Mouse (Mus musculus) embryonic facial prominence, embryonic 10.5 days (tissue): ENCODE data around the gene Smok2b. TPM values are rescaled to one million over a fixed set of nuclear protein-coding genes. Genes with fewer than 3 reads are reported as not detected.
"Not testable (repeated sequence)": the region's sequence is repeated elsewhere in the genome, so short reads cannot be mapped to it uniquely, and the experiment has no call there.

Source experiments
- DNase-seq: peaks from one replicate; pipeline ENCODE4 v3.0.0-alpha.2; 2017; ENCODE audit warnings: low spot score
- H3K27ac ChIP-seq: fragments of 300-500 bp; sonication (generic); replicated peaks from 2 replicates; pipeline ENCODE4 v1.5.1; 2016; ENCODE audit warnings: mild to moderate bottlenecking
- H3K27me3 ChIP-seq: fragments of 300-500 bp; sonication (generic); replicated peaks from 2 replicates; pipeline ENCODE4 v1.6.1; 2016; ENCODE audit warnings: low read depth, mild to moderate bottlenecking; ENCODE audit not compliant: poor library complexity, severe bottlenecking
- H3K36me3 ChIP-seq: fragments of 300-500 bp; sonication (generic); replicated peaks from 2 replicates; pipeline ENCODE4 v1.6.1; 2016; ENCODE audit warnings: mild to moderate bottlenecking, moderate library complexity
- H3K4me1 ChIP-seq: fragments of 300-500 bp; sonication (generic); 2 replicates; pipeline ENCODE4 v1.6.1; 2016
- H3K4me3 ChIP-seq: fragments of 300-500 bp; sonication (generic); 2 replicates; pipeline ENCODE4 v1.5.1; 2016; ENCODE audit warnings: mild to moderate bottlenecking, moderate library complexity
- H3K9me3 ChIP-seq: fragments of 300-500 bp; sonication (generic); 2 replicates; pipeline ENCODE4 v1.6.1; 2016; ENCODE audit warnings: mild to moderate bottlenecking
- whole genome bisulfite sequencing: fragments of 180-500 bp; shearing (Covaris S2); methylation state at CpG from one replicate; pipeline ENCODE4 v1.1.7; 2016; 5-methylcytosine and 5-hydroxymethylcytosine counted together
- polyA plus RNA-seq: library from polyadenylated mRNA; unstranded; fragments of >200 nt; fragmentation: Nextera tagmentation; extraction: Ambion mirVana; gene quantifications from 2 replicates; pipeline ENCODE4 v1.2.1, GENCODE M21; 2016

Gene Smok2b
- not detected in 2 replicates for polyA plus RNA-seq

DNA sequence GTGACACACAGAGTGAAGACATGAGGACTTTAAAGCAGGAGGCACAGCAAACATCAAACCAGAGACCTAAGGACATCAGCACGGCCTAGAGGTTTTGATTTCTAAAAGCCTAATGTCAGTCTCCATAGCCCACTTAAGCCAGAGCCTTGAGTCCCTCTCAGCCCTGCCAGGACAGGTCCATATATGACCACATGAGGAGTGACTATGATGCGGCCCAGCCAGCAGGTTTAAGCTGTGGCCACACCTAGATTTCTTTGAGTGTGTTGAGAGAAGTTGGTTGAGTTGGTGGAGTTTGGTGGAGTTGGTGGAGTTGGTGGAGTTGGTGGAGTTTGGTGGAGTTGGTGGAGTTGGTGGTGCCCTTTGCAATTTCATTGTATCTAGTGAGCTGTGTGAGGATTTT, at the start of gene Smok2b:
TSS of gene Smok2b (plus strand) at position 301 of the 400 bp plus-strand sequence.
- not testable (repeated sequence) for H3K4me1 ChIP-seq, H3K27ac ChIP-seq, H3K4me3 ChIP-seq, H3K27me3 ChIP-seq, DNase-seq, H3K36me3 ChIP-seq
- WGBS, result 82% methylated on average over 2 of the region's 2 CpGs
- peaks cover 98% of the 10 kb centered on the region for H3K9me3 ChIP-seq

DNA sequence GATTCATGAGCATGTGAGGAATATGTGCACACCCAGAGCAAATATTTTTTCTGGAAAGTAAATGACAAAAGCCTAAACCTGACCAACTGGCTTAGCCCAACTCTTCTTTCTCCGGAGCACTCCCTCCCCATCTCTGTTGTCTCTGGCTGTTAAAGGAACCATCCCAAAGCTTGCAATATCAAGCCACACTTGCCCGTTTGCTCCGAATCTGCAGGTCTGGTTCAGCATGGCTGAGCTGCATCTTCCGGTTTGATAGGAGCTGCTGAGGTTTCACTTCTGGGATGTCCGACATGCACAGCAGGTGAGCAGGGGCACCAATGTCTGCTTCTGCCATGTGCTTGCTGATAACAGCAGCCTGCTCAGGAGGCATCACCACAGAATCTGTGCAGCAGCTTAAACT, 49.6 kb upstream of the Smok2b start:
- H3K4me1 ChIP-seq, H3K36me3 ChIP-seq, H3K27me3 ChIP-seq, H3K4me3 ChIP-seq, H3K27ac ChIP-seq: not testable (repeated sequence)
- peak; percentile 6 for DNase-seq
- peaks cover 49% of the 10 kb centered on the region for H3K9me3 ChIP-seq
- 93% methylated on average over 5 of the region's 5 CpGs for WGBS

DNA sequence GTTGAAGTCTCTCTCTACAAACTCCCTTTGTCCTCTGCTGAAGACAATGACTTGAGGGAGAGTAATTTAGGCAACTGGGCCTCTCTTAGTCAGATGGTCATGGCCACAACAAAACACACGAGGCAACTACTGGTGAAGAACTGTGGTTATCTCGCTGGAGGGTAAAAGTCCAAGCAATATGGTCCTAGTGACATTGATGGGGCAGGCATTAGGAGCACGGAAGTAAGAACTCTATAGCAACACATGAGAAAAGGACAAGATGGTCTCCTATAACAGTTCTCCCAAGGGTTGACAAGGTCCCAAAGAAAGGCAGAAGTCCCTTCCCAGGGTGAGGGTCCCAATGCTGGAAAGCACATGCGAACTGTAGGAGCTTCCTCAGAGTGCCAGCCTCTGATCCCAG, 47.3 kb upstream of the Smok2b start:
- H3K4me1 ChIP-seq, H3K27ac ChIP-seq, H3K27me3 ChIP-seq, DNase-seq, H3K36me3 ChIP-seq, H3K4me3 ChIP-seq: not testable (repeated sequence)
- 75% methylated on average over 3 of the region's 4 CpGs for WGBS
- H3K9me3 ChIP-seq, result peaks cover 67% of the 10 kb centered on the region

DNA sequence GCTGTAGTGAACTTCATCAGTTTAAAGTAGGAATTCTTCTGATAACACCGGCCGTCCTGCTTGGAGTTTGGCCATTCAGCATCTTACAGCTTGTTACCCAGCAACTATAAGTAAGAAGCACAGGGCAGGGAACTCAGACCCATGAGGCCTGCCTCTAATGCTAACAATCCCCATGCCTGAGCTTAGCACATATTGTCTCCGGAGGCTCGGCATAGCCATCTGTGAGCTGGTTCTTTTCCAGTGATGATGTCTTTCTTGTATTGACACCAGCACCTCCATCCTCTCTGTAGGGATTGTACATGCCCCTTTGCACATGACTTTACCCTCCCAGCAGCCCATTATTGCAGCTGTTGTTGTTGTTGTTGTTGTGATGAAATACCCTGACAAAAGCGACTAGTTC, 45.5 kb upstream of the Smok2b start:
- not testable (repeated sequence) for H3K4me3 ChIP-seq, H3K4me1 ChIP-seq, DNase-seq, H3K36me3 ChIP-seq, H3K27ac ChIP-seq, H3K27me3 ChIP-seq
- 87% methylated on average over 5 of the region's 5 CpGs for WGBS
- peaks cover 70% of the 10 kb centered on the region for H3K9me3 ChIP-seq

DNA sequence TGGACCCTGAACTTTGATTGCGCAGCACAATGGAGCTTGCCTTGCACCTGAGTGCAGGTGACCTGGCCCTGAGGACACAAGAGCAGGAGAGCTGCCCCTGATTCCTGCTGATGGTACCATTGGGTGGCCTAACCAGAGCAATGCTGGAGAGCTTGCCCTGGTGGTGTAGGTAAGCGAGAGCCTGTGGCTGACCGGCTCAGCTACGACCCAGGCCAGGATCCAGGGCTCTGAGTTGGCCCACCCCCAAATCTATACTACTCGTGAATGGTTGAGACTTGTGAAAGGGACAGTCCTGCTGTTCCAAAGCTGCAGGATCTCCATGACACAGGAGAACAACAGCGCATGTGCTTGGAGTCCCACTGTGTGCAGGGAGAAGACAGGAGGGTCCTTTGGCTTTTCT, 43.5 kb upstream of the Smok2b start:
- DNase-seq, result peak; percentile 7
- not testable (repeated sequence) for H3K4me1 ChIP-seq, H3K36me3 ChIP-seq, H3K4me3 ChIP-seq, H3K27me3 ChIP-seq, H3K27ac ChIP-seq
- 88% methylated on average over 6 of the region's 6 CpGs for WGBS
- H3K9me3 ChIP-seq, result peaks cover 67% of the 10 kb centered on the region

DNA sequence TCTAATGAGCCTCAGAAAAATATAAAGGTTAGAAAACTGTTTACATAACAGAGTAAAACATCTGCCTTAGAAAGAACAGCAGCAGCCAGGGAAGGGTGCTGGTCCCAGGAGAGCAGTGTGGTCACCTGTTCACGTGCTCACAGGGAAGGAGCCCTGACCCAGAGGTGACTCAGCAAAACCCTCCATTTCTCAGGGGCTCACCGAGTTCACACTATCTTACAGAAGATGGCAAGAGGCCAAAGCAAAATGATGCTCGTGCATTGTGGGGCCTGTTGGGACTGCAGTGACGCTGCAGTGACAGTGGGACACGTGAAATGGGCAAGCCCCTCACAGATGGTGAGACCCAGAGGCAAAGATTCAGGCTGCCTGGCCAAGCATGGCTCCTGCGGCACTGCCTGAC, 42.4 kb upstream of the Smok2b start:
- not testable (repeated sequence) for H3K27ac ChIP-seq, H3K27me3 ChIP-seq, H3K4me3 ChIP-seq, H3K36me3 ChIP-seq, H3K4me1 ChIP-seq
- peaks cover 65% of the 10 kb centered on the region for H3K9me3 ChIP-seq
- DNase-seq, result peak; percentile 7
- WGBS, result 71% methylated on average over 6 of the region's 6 CpGs

DNA sequence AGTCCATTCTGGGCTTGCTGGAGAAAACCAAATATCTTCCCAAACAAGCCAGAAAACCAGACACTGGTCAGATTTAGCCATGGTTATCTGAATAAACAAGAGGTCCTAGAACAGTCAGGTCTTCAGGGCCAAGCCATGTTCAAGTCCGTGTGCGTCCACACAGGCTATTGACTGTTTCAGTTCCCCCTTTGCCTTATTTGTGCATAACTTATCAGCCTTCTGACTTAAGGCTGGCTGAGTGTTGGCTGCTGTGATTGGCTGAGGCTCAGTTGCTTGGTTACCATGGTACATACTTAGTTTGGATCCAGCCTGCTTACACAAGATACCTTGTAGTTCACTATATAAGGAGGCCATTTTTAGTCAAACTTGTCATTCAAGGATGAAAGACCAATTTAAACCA, 41.2 kb upstream of the Smok2b start:
- H3K9me3 ChIP-seq, result peaks cover 68% of the 10 kb centered on the region

DNA sequence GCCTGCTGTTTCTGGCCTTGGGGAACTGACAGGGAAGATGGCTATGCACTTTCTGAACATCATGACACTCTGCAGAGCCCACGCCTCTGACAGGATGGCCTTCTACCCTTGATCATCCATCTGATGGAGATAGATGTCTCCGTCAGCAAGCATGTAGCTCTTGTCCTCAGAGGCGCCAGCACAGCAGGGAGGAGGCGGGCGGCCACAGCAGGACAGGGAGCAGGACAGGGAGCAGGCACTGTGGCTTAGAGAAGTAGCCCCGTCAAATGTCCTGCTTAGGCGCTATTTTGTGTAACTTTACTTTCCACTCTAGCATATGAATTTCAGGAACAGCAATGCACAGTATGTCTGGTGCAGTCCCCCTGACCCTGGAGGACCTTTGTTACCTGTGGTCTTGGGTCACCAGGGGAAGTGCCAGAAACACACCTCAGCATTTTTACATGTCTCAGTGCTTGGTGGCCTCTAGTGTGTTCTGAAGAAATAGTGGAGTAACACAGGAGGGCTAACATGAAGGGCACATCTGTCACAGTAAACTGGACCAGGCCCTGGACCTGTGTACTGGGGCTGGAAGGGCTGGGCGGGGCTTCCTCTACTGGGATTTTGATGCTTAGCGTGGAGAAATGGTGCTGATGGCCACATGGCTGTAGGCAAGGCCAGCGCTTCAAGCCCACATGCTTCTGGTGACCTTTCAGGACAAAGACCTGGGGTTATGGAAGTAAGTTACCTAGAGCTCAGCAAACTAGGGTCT, 39.0 kb upstream of the Smok2b start:
- H3K27me3 ChIP-seq, H3K4me3 ChIP-seq, H3K4me1 ChIP-seq, H3K27ac ChIP-seq, DNase-seq, H3K36me3 ChIP-seq: not testable (repeated sequence)
- 87% methylated on average over 10 of the region's 10 CpGs for WGBS
- H3K9me3 ChIP-seq, result peaks cover 69% of the 10 kb centered on the region

More for the DNA sequence above, 41.2 kb upstream of the Smok2b start:
- H3K27ac ChIP-seq, H3K4me1 ChIP-seq, DNase-seq, H3K4me3 ChIP-seq, H3K27me3 ChIP-seq, H3K36me3 ChIP-seq: not testable (repeated sequence)
- WGBS, result 87% methylated on average over 2 of the region's 2 CpGs

DNA sequence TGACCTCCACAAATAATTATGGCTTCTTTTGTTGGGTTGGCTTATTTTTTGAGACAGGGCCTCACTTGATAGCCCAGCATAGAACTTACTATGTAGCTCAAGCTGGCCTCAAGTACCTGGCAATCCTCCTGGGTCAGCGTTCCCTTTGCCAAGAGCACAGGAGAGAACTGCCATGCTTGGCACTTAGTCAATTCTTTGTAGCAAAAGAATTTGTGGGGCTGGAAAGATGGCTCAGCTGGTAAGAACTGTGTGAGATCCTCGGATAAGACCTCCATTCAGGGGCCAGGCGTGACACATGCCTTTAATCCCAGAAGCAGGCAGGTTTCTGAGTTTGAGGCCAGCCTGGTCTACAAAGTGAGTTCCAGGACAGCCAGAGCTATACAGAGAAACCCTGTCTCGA, 33.6 kb upstream of the Smok2b start:
- H3K36me3 ChIP-seq, H3K4me1 ChIP-seq, H3K27me3 ChIP-seq, H3K4me3 ChIP-seq, DNase-seq, H3K27ac ChIP-seq: not testable (repeated sequence)
- 68% methylated on average over 4 of the region's 4 CpGs for WGBS
- H3K9me3 ChIP-seq, result peaks cover 72% of the 10 kb centered on the region

DNA sequence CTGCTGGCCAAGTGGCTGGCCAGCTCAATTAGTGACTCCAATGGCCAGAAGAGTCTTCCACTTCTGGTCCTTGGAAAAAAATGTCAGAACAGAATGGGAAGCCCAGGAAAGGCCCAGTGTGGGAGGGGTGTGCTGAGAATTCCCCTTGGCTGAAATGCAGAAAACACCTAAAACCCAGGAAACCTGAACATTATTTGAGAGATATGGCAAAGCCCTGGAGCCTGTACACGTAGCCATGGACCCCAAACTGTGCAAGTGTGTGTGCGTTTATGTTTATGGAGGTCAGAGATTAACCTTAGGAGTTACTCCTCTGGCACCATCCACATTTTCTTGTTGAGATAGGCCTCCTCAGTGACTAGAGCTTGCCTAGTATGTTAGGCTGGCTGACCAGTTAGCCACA, 31.2 kb upstream of the Smok2b start:
- H3K27me3 ChIP-seq, DNase-seq, H3K4me1 ChIP-seq, H3K36me3 ChIP-seq, H3K27ac ChIP-seq, H3K4me3 ChIP-seq: not testable (repeated sequence)
- 86% methylated on average over 2 of the region's 2 CpGs for WGBS
- peaks cover 66% of the 10 kb centered on the region for H3K9me3 ChIP-seq

DNA sequence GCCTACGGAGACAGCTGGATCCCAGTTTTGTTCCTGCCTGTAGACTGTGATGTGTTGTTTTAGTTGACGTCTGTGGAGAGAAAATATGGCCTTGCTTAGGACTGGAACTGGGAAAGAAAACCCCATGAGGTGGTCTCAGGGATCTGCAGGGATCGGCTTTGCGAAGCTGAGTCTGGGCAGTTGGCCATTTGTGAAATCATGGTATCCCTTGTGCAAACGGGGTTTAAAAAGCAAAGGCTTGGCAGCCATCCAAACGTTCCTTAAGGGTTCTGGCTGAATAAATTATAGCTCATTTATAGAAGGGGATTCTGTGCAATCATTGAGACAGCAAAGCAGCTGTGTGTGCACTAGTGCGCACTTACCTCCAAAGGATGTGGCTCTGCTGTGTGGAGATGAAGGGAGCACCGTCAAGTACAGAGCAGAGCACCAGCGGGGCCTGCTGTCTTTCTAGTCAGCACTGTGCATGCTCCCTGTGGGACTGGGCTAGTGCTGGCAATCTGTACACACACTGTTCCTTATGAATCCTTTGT, 30.1 kb upstream of the Smok2b start:
- H3K27ac ChIP-seq, H3K36me3 ChIP-seq, H3K4me3 ChIP-seq, H3K27me3 ChIP-seq, DNase-seq, H3K4me1 ChIP-seq: not testable (repeated sequence)
- 88% methylated on average over 8 of the region's 9 CpGs for WGBS
- peaks cover 64% of the 10 kb centered on the region for H3K9me3 ChIP-seq

DNA sequence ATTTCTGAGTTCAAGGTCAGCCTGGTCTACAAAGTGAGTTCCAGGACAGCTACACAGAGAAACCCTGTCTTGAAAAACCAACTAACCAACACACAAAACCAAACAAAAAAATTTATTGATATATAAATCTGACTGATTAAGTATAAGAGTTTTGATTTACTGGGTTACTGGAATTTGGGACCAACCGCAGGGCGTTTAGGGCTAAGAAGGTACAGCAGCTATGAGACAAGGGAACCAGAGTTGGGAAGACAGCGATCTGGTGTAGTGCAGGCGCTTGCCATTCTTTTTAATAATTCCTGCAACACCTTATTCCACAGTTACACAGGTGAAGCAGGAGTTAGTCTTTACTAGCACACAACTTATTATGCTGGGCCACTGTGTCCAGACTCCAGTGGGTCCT, 28.5 kb upstream of the Smok2b start:
- WGBS, result 91% methylated on average over 4 of the region's 4 CpGs
- H3K36me3 ChIP-seq, H3K4me3 ChIP-seq, H3K27me3 ChIP-seq, DNase-seq, H3K27ac ChIP-seq, H3K4me1 ChIP-seq: not testable (repeated sequence)
- peaks cover 63% of the 10 kb centered on the region for H3K9me3 ChIP-seq

DNA sequence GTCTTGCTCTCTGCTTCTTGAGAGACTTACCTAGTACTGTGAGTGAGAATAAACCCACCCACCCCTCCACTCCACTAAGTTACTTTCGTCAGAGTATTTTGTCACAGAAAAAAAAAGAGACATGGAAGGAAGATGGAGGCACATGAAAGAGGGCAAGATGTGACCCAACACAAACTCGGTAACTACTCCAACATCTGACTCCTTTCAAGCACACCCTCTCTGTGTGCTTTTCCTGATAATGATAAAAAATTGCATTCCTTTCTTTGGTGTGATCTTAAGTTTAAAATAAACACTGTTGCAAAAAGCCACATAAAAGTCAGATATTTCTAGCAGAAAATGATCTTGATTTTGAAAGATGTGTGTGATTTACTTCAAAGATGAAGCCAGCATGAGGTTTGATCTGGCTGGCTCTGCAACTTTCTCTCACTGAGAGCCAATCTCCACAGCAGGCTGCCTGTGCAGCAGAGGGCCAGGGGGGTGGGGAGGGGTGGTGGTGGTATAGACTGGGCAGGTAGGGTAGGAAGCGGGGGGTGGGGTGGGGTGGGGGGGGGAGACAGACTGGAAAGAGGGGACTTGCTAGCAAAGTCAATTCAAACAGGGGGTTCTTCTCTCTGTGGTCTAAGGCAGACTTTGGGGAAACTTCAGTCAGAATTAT, 27.5 kb upstream of the Smok2b start:
- 81% methylated on average over 2 of the region's 3 CpGs for WGBS
- not testable (repeated sequence) for H3K4me3 ChIP-seq, DNase-seq, H3K27ac ChIP-seq, H3K4me1 ChIP-seq, H3K36me3 ChIP-seq, H3K27me3 ChIP-seq
- H3K9me3 ChIP-seq, result peaks cover 68% of the 10 kb centered on the region
